Mouse (Mus musculus): ENCODE measurements at regions not wholly inside any gene's neighbourhood (a gene's known extent, or its start where the extent isn't known, plus 50 kb on each side); places are given as distances from the start of the nearest gene placed in this dataset.

DNA sequence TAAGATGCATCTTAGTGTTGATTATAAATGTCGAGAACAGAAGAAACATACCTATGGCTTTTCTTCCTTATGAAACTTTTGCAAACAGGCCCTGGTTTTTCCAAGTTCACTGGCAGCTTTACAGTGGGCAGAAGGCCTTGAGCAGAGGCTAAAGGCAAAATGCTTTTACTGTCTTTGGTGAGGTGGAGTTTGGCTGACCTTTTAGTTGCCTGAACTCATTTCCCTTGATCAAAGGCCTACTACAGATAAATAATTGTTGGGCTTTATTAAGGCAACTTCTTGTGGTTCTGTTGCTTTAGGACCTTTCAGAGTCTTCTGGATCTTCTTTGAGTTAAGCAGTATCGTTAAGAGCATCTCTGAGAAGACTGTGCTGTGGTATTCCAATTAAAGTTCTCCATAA, 94.6 kb upstream of the Arhgap20 start:
- no peak overlapping the region for H3K27ac ChIP-seq
- no peak overlapping the region for H3K9ac ChIP-seq (ENCODE audit: low read depth, low read length)
- no peak for TF ChIP-seq CTCF (IDR thresholded peaks at IDR 0.05; ENCODE audit: low read depth)
- DNase-seq (ENCODE audit: low spot score) (no peak), ATAC-seq (replicated peaks; ENCODE audit: low FRiP score, low read depth) (no peak)
- H3K4me2 ChIP-seq (ENCODE audit: low read length): no peak overlapping the region
- H3K36me3 ChIP-seq (ENCODE audit: insufficient read depth, low read length): no peaks in the 10 kb centered on the region
- H3K4me1 ChIP-seq (replicated peaks; ENCODE audit: insufficient read depth, low read length): no peaks in the 10 kb centered on the region
- no peak overlapping the region for H3K4me3 ChIP-seq (replicated peaks; ENCODE audit: low read depth, low read length)
- whole genome bisulfite sequencing: 76% methylated on average over 2 of the region's 2 CpGs
- no peaks in the 10 kb centered on the region for H3K27me3 ChIP-seq (ENCODE audit: insufficient read depth, low read length)
- H3K9me3 ChIP-seq (replicated peaks; ENCODE audit: low read length): no peaks in the 10 kb centered on the region

DNA sequence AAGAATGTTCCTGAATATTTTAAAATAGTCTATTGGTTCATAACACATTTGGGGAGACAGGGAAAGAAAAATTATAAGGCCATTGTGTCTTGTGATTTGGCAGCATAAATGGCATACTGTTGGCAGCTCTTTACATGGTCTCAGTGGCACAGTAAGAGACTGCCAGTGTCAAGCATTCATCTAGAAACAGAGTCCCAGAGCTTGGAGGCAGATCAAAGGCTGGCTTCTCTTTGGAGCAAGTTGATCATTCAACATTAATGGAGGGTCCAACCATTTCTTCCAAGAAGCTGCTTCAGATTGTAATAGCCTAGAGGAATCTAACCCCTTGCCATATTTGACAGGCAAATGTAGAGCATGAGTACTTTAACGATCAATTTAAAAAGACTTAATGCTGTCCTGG, 78.6 kb upstream of the Arhgap20 start:
- WGBS: 44% methylated on average over 1 of the region's 1 CpGs
- no peaks in the 10 kb centered on the region for H3K36me3 ChIP-seq (ENCODE audit: insufficient read depth, low read length)

DNA sequence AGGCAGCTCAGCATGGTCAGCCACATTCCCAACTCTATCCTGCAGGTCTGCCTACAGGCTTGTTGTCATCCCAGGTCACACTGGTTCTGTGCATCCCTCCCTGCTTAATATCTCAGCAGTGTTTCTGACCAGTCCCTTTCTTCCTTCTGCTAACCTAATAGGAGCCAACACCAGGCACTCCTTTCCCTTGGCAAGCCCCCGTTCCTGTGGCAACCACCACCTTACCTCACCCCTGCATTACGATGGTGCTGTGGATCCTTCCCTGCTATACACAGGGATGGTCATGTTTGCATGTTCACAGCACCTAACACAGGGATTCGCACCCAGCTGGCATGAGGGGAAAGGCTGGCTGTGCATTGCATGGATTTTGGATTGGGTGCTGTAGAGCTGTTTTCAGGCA, 50.8 kb upstream of the Arhgap20 start:
- Histone ChIP-seq H3K36me3 (ENCODE audit: insufficient read depth, low read length) (no peaks in the 10 kb centered on the region), H3K9me3 (replicated peaks; ENCODE audit: low read length) (no peaks in the 10 kb centered on the region), H3K9ac (ENCODE audit: low read depth, low read length) (no peak overlapping the region), H3K27ac (no peak overlapping the region), H3K4me1 (replicated peaks; ENCODE audit: insufficient read depth, low read length) (no peaks in the 10 kb centered on the region), H3K4me3 (replicated peaks; ENCODE audit: low read depth, low read length) (no peak overlapping the region), H3K4me2 (ENCODE audit: low read length) (no peak overlapping the region), H3K27me3 (ENCODE audit: insufficient read depth, low read length) (no peaks in the 10 kb centered on the region)
- DNase-seq (ENCODE audit: low spot score): no peak
- WGBS: 78% methylated on average over 3 of the region's 3 CpGs
- no peak for TF ChIP-seq CTCF (IDR thresholded peaks at IDR 0.05; ENCODE audit: low read depth)
- ATAC-seq (replicated peaks; ENCODE audit: low FRiP score, low read depth): no peak

More for the DNA sequence above, 78.6 kb upstream of the Arhgap20 start:
- Histone ChIP-seq H3K27ac (no peak overlapping the region), H3K4me3 (replicated peaks; ENCODE audit: low read depth, low read length) (no peak overlapping the region), H3K4me1 (replicated peaks; ENCODE audit: insufficient read depth, low read length) (no peaks in the 10 kb centered on the region), H3K9me3 (replicated peaks; ENCODE audit: low read length) (no peaks in the 10 kb centered on the region), H3K27me3 (ENCODE audit: insufficient read depth, low read length) (no peaks in the 10 kb centered on the region), H3K4me2 (ENCODE audit: low read length) (no peak overlapping the region), H3K9ac (ENCODE audit: low read depth, low read length) (no peak overlapping the region)
- DNase-seq (ENCODE audit: low spot score) (no peak), ATAC-seq (replicated peaks; ENCODE audit: low FRiP score, low read depth) (no peak)
- TF ChIP-seq CTCF (IDR thresholded peaks at IDR 0.05; ENCODE audit: low read depth): no peak

Data from kidney, postnatal 0 days (tissue).